Mouse (Mus musculus) intestine, embryonic 16.5 days (tissue): Measurements from ENCODE around the gene Ccdc9b. TPM values are rescaled to one million over a fixed set of nuclear protein-coding genes. Genes with fewer than 3 reads are reported as not detected.
A peak's percentile ranks its signal among the peaks of the same experiment; 100 is the strongest.

ENCODE experiments used
- ATAC-seq: fragments of 200-750 bp; cut with Nextera tagmentation; 2 replicates; pipeline ENCODE4 v1.8.0; 2017; ENCODE audit warnings: moderate TSS enrichment, moderate library complexity
- H3K27ac ChIP-seq: fragments of 300-500 bp; sonication (generic); 2 replicates; pipeline ENCODE4 v1.5.1; 2014; ENCODE audit warnings: mild to moderate bottlenecking, low read length
- H3K27me3 ChIP-seq: fragments of 300-500 bp; sonication (generic); replicated peaks from 2 replicates; pipeline ENCODE4 v1.6.1; 2014; ENCODE audit warnings: low read length, control low read depth, mixed read lengths; ENCODE audit not compliant: control insufficient read depth, insufficient read depth
- H3K36me3 ChIP-seq: fragments of 300-500 bp; sonication (generic); 2 replicates; pipeline ENCODE4 v1.6.1; 2014; ENCODE audit warnings: low read length, control low read depth; ENCODE audit not compliant: control insufficient read depth, insufficient read depth
- H3K4me1 ChIP-seq: fragments of 300-500 bp; sonication (generic); 2 replicates; pipeline ENCODE4 v1.6.1; 2014; ENCODE audit warnings: low read length, control low read depth, mixed read lengths; ENCODE audit not compliant: control insufficient read depth, insufficient read depth
- H3K4me2 ChIP-seq: fragments of 300-500 bp; sonication (generic); 2 replicates; pipeline ENCODE4 v1.6.1; 2014; ENCODE audit warnings: low read depth, low read length, control low read depth
- H3K4me3 ChIP-seq: fragments of 300-500 bp; sonication (generic); 2 replicates; pipeline ENCODE4 v1.5.1; 2014; ENCODE audit warnings: mild to moderate bottlenecking, low read length
- H3K9ac ChIP-seq: fragments of 300-500 bp; sonication (generic); 2 replicates; pipeline ENCODE4 v1.6.1; 2014; ENCODE audit warnings: low read depth, low read length
- H3K9me3 ChIP-seq: fragments of 300-500 bp; sonication (generic); 2 replicates; pipeline ENCODE4 v1.6.1; 2016; ENCODE audit warnings: low read length, control low read depth; ENCODE audit not compliant: control insufficient read depth
- WGBS: fragments of 180-500 bp; shearing (Covaris S2); extraction: QIAGEN DNeasy Blood & Tissue Kit; methylation state at CpG from one replicate; pipeline ENCODE4 v1.1.7; 2014; 5-methylcytosine and 5-hydroxymethylcytosine counted together
- polyA plus RNA-seq: library from polyadenylated mRNA; unstranded; fragments of >200 nt; fragmentation: Nextera tagmentation; extraction: Ambion mirVana; gene quantifications from 2 replicates; pipeline ENCODE4 v1.2.1, GENCODE M21; 2015

Gene Ccdc9b
- polyA plus RNA-seq, 1 experiment from 2014 or later, result 0.93 TPM

- 0 out of 2 replicates have a peak, but pooled peaks cover 4% of the 10 kb centered on the region for H3K36me3 ChIP-seq
- peak within 1 kb of the TSS; percentile 96 for H3K4me2 ChIP-seq
- peaks cover 16% of the 10 kb centered on the region for H3K4me1 ChIP-seq
- peak within 1 kb of the TSS; percentile 21; the same call in 1 of the 2 replicates for H3K27ac ChIP-seq
- no peaks in the 10 kb centered on the region for H3K9me3 ChIP-seq
- H3K9ac ChIP-seq, result peak within 1 kb of the TSS; percentile 89
- under 1% methylated on average over 50 of the region's 57 CpGs for WGBS
- H3K27me3 ChIP-seq, result peaks cover 8% of the 10 kb centered on the region; the same call in 1 of the 2 replicates
- ATAC-seq, result peak; percentile 94
- H3K4me3 ChIP-seq, result peak within 1 kb of the TSS; percentile 86
Measured at GRCm38 (mm10) chr2:118745232-118745884, 17.1 kb downstream of the Ccdc9b start, which contains the start of gene Inafm2. Gene Inafm2 (plus strand): TSS chr2:118745758.

- 19% methylated on average over 7 of the region's 7 CpGs for WGBS
- Histone ChIP-seq H3K4me2 (0 out of 2 replicates have a peak overlapping the region, but pooled peaks have one; percentile 96), H3K9me3 (no peaks in the 10 kb centered on the region), H3K27me3 (peaks cover 8% of the 10 kb centered on the region; the same call in 1 of the 2 replicates), H3K27ac (no peak overlapping the region), H3K36me3 (0 out of 2 replicates have a peak, but pooled peaks cover 4% of the 10 kb centered on the region), H3K9ac (no peak overlapping the region; the same call in 1 of the 2 replicates), H3K4me3 (no peak overlapping the region), H3K4me1 (peaks cover 16% of the 10 kb centered on the region)
- no peak for ATAC-seq
Measured at GRCm38 (mm10) chr2:118744621-118745020, 17.8 kb downstream of the Ccdc9b start.

DNA sequence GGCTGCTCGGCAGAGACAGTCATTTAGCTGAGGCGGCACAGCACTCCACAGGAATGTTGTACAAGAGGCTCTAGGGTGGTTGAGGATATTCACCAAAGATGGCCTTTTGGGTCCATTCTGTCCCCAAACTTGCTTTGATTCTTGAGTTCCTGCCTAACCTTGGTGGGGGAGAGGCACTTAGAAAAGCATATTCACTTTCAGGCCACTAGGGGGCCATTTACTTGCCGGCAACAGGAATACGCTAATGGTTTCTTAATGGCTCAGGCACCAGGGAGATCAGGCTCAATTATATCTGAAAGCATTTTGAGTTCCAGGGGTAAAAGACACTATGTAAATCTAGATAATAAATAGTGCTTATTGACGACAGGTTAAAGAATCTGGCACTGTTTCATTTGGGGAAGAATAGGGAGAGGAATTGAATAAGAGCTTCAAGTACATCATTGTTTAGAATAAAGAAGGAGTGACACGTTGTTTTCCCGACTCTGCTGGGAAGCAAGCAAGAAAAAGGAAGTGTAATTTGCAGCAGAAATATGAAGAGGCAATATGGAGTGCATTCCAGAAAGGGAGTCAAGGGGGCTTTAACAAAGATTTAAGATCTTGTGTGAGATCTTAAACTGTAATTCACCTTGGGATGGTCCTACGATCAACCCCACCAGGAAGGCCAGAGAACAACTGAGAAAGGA, 19.1 kb downstream of the Ccdc9b start:
- no peak for ATAC-seq
- Histone ChIP-seq H3K27me3 (peaks cover 8% of the 10 kb centered on the region; the same call in 1 of the 2 replicates), H3K4me1 (peaks cover 16% of the 10 kb centered on the region), H3K27ac (no peak overlapping the region), H3K36me3 (no peaks in the 10 kb centered on the region), H3K9ac (no peak overlapping the region), H3K4me3 (no peak overlapping the region), H3K9me3 (no peaks in the 10 kb centered on the region), H3K4me2 (no peak overlapping the region)
- 27% methylated on average over 8 of the region's 8 CpGs for WGBS

- 61% methylated on average over 9 of the region's 9 CpGs for WGBS
- Histone ChIP-seq H3K4me1 (peaks cover 7% of the 10 kb centered on the region; the same call in 1 of the 2 replicates), H3K27ac (no peak overlapping the region), H3K9me3 (no peaks in the 10 kb centered on the region), H3K27me3 (peaks cover 8% of the 10 kb centered on the region; the same call in 1 of the 2 replicates), H3K4me3 (no peak overlapping the region), H3K9ac (no peak overlapping the region), H3K36me3 (no peaks in the 10 kb centered on the region), H3K4me2 (no peak overlapping the region)
- ATAC-seq, result no peak
Measured at GRCm38 (mm10) chr2:118741183-118741582, 21.3 kb downstream of the Ccdc9b start.

GRCm38 (mm10) chr2:118740341-118740740, 22.1 kb downstream of the Ccdc9b start:
- Histone ChIP-seq H3K27ac (no peak overlapping the region), H3K27me3 (peaks cover 8% of the 10 kb centered on the region; the same call in 1 of the 2 replicates), H3K9me3 (no peaks in the 10 kb centered on the region), H3K9ac (no peak overlapping the region), H3K4me1 (peaks cover 7% of the 10 kb centered on the region; the same call in 1 of the 2 replicates), H3K4me3 (no peak overlapping the region), H3K4me2 (no peak overlapping the region), H3K36me3 (no peaks in the 10 kb centered on the region)
- ATAC-seq, result no peak
- 59% methylated on average over 3 of the region's 3 CpGs for WGBS

- Histone ChIP-seq H3K27ac (no peak overlapping the region), H3K27me3 (peaks cover 4% of the 10 kb centered on the region; the same call in 1 of the 2 replicates), H3K36me3 (no peaks in the 10 kb centered on the region), H3K4me1 (peaks cover 8% of the 10 kb centered on the region), H3K4me2 (no peak overlapping the region), H3K9ac (no peak overlapping the region), H3K4me3 (no peak overlapping the region), H3K9me3 (no peaks in the 10 kb centered on the region)
- 57% methylated on average over 5 of the region's 5 CpGs for WGBS
- ATAC-seq, result no peak
Measured at GRCm38 (mm10) chr2:118733341-118733740, 29.1 kb downstream of the Ccdc9b start.

DNA sequence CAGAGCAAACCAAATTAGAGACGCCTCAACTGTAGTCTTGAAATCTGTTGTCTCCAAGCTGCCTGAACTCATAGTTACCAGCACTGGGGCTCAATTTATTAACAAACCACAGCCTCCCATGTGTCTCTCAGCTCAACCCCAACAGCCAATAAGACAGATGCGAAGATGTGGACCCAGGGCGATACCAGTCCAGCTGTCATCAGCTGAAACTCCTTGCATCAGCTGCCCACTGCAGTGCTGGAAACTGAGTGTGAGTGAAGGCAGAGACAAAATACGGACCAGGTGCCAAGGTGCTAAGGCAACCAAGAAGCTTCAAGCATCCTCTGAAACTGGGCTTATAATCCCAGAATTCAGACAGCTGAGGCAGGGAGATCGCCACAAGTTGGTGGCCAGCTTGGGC, 30.5 kb downstream of the Ccdc9b start:
- Histone ChIP-seq H3K4me3 (no peak overlapping the region), H3K4me2 (no peak overlapping the region), H3K36me3 (no peaks in the 10 kb centered on the region), H3K27me3 (peaks cover 4% of the 10 kb centered on the region; the same call in 1 of the 2 replicates), H3K9ac (no peak overlapping the region), H3K9me3 (no peaks in the 10 kb centered on the region), H3K27ac (no peak overlapping the region), H3K4me1 (peaks cover 13% of the 10 kb centered on the region)
- ATAC-seq, result no peak
- WGBS, result 81% methylated on average over 5 of the region's 5 CpGs

DNA sequence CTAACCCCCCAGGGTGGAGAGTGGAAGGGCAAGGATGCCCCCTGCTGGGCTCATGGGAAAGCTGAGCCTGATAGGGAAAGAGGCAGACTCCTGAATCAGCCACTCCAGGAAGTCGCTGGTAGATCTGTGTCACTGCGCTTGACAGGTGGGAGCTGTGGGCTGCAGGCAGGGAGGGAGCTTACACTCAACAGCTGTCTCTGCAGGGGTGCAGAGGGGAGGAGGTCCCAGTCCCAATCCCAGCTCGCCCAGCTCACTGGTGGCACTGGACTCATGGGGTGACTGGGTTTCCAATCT, 31.9 kb downstream of the Ccdc9b start:
- WGBS, result 19% methylated on average over 3 of the region's 3 CpGs
- no peak overlapping the region for H3K4me3 ChIP-seq
- H3K27me3 ChIP-seq, result peaks cover 4% of the 10 kb centered on the region; the same call in 1 of the 2 replicates
- H3K4me1 ChIP-seq, result peaks cover 15% of the 10 kb centered on the region
- H3K27ac ChIP-seq, result no peak overlapping the region
- H3K9me3 ChIP-seq, result no peaks in the 10 kb centered on the region
- ATAC-seq, result peak; percentile 55
- no peaks in the 10 kb centered on the region for H3K36me3 ChIP-seq
- no peak overlapping the region for H3K4me2 ChIP-seq
- no peak overlapping the region for H3K9ac ChIP-seq

- Histone ChIP-seq H3K4me1 (peaks cover 15% of the 10 kb centered on the region), H3K9ac (no peak overlapping the region), H3K4me2 (no peak overlapping the region), H3K4me3 (no peak overlapping the region), H3K27me3 (peaks cover 4% of the 10 kb centered on the region; the same call in 1 of the 2 replicates), H3K27ac (no peak overlapping the region), H3K9me3 (no peaks in the 10 kb centered on the region), H3K36me3 (no peaks in the 10 kb centered on the region)
- WGBS, result 25% methylated on average over 8 of the region's 8 CpGs
- no peak for ATAC-seq
Measured at GRCm38 (mm10) chr2:118729816-118730621, 32.4 kb downstream of the Ccdc9b start.
